Mouse (Mus musculus) liver, embryonic 14.5 days (tissue): ENCODE data around the gene Spata20.

Source experiments
- CTCF ChIP-seq: IDR thresholded peaks from 2 replicates; pipeline ENCODE4 v1.5.1; 2016; ENCODE audit warnings: antibody characterized with exemption, low read depth, control low read depth
- EP300 ChIP-seq: IDR thresholded peaks from 2 replicates; pipeline ENCODE4 v1.6.1; 2016; ENCODE audit warnings: antibody characterized with exemption, low read depth

DNA sequence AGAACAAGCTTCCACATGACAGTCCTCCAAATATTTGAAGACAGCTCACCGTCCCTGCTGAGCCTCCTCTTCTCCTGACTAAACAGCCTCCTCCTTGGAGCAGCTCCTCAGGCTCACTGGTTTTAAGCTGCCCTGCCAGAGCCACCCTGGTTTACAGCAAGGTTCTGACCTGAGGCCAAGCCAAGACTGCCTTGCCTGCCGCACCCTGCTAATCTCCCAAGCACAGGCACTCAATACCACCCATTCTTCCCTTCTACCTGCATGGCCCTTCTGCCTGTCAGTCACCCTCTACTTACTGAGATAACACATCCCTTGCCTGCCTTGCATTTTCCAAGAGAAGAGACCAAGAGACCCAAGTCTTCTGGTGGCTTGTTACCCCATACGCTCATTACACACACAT is 29.6 kb downstream of the Spata20 start:
- TF ChIP-seq EP300 = peak; percentile 87
- no peak for TF ChIP-seq CTCF
